Mouse (Mus musculus): ENCODE measurements around the gene Cmss1. TPM values are rescaled to one million over a fixed set of nuclear protein-coding genes. Genes with fewer than 3 reads are reported as not detected.

The Cmss1 gene
- polyA plus RNA-seq, 1 experiment from 2014 or later, result 19.1 TPM

DNA sequence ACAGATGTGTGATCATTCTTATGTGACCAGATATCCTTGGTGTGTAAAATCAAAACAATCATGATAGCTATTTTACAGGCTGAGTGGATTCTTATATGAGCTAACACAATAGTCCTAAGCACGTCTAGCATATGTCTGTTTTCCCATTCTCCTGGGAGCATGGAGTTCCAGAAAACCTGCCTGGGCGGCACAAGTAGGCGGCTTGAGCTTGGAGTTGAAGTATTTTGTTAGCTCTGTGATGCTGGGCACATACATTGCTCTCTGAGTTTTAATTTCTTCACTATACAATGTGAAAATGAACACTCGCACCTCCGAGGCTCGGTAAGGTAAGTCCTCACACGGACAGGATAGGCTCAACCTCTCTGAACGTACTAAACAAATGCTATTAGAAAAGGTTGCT, 116.0 kb downstream of the Cmss1 start:
- no peaks in the 10 kb centered on the region for H3K4me1 ChIP-seq (ENCODE audit: insufficient read depth)
- H3K4me2 ChIP-seq (ENCODE audit: low read depth, low read length), result no peak overlapping the region
- no peak for TF ChIP-seq CTCF (IDR thresholded peaks at IDR 0.05; ENCODE audit: low read depth)
- DNase-seq, result no peak
- H3K9ac ChIP-seq (replicated peaks), result no peak overlapping the region
- no peaks in the 10 kb centered on the region for H3K9me3 ChIP-seq (ENCODE audit: low read length)
- H3K4me3 ChIP-seq (ENCODE audit: low read depth, low read length), result no peak overlapping the region
- WGBS (ENCODE audit: insufficient replicate concordance), result 90% methylated on average over 8 of the region's 8 CpGs
- no peak overlapping the region for H3K27ac ChIP-seq (ENCODE audit: low read depth)
- H3K27me3 ChIP-seq (ENCODE audit: insufficient read depth, low read length), result no peaks in the 10 kb centered on the region
- H3K36me3 ChIP-seq (replicated peaks; ENCODE audit: insufficient read depth, low read length), result no peaks in the 10 kb centered on the region
- no peak for ATAC-seq

DNA sequence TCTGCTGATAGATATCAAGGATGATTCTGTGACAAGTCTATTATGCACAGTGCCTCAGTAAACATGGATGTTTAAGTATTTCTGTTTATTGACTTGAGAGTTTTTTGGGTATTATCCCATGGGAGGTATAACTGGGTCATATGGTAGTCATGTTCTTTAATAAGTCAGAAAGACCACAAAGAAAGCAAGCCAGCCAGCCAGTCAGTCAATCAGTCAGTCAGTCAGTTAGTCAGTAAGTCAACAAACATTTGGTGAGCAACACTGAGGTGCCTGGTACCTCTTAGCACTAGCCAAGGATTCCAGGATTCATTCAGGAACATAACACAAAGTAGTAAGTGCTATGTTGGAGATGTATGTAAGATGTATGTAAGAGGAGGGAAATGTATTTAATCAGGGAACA, 118.0 kb downstream of the Cmss1 start:
- no peaks in the 10 kb centered on the region for H3K9me3 ChIP-seq (ENCODE audit: low read length)
- no peak for TF ChIP-seq EP300 (IDR thresholded peaks at IDR 0.05; ENCODE audit: low read depth)
- no peak for TF ChIP-seq CTCF (IDR thresholded peaks at IDR 0.05; ENCODE audit: low read depth)
- H3K36me3 ChIP-seq (replicated peaks; ENCODE audit: insufficient read depth, low read length), result no peaks in the 10 kb centered on the region
- H3K9ac ChIP-seq (replicated peaks), result no peak overlapping the region
- H3K27me3 ChIP-seq (ENCODE audit: insufficient read depth, low read length), result no peaks in the 10 kb centered on the region
- ATAC-seq (no peak), DNase-seq (no peak)
- no peak overlapping the region for H3K4me3 ChIP-seq (ENCODE audit: low read depth, low read length)
- no peak overlapping the region for H3K27ac ChIP-seq (ENCODE audit: low read depth)
- no peaks in the 10 kb centered on the region for H3K4me1 ChIP-seq (ENCODE audit: insufficient read depth)
- H3K4me2 ChIP-seq (ENCODE audit: low read depth, low read length), result no peak overlapping the region

DNA sequence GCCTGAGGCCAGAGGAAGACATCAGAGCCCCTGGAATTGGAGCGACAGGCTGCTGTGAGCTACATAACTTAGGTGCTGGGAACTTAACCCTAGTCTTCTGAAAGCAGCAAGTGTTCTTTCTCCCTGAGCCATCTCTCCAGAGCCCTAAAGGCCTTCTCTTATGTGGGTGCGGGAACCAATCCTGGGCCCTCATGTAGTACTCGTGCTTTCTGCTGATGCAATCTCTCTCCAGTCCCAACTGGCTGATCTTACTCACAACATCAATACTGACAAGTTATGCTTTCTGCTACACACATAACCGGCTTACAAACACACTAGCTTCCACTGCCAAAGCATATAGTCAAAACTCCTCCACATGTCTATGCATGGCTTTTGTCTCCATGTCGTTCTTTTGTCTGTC, 120.4 kb downstream of the Cmss1 start:
- 78% methylated on average over 5 of the region's 5 CpGs for WGBS (ENCODE audit: insufficient replicate concordance)
- Histone ChIP-seq H3K27ac (ENCODE audit: low read depth) (no peak overlapping the region), H3K36me3 (replicated peaks; ENCODE audit: insufficient read depth, low read length) (no peaks in the 10 kb centered on the region), H3K4me3 (ENCODE audit: low read depth, low read length) (no peak overlapping the region), H3K4me1 (ENCODE audit: insufficient read depth) (no peaks in the 10 kb centered on the region; the same call in 1 of the 2 replicates), H3K9me3 (ENCODE audit: low read length) (no peaks in the 10 kb centered on the region), H3K27me3 (ENCODE audit: insufficient read depth, low read length) (no peaks in the 10 kb centered on the region), H3K9ac (replicated peaks) (no peak overlapping the region), H3K4me2 (ENCODE audit: low read depth, low read length) (no peak overlapping the region)
- DNase-seq (no peak), ATAC-seq (no peak)
- TF ChIP-seq EP300 (IDR thresholded peaks at IDR 0.05; ENCODE audit: low read depth), result no peak
- no peak for TF ChIP-seq CTCF (IDR thresholded peaks at IDR 0.05; ENCODE audit: low read depth)

DNA sequence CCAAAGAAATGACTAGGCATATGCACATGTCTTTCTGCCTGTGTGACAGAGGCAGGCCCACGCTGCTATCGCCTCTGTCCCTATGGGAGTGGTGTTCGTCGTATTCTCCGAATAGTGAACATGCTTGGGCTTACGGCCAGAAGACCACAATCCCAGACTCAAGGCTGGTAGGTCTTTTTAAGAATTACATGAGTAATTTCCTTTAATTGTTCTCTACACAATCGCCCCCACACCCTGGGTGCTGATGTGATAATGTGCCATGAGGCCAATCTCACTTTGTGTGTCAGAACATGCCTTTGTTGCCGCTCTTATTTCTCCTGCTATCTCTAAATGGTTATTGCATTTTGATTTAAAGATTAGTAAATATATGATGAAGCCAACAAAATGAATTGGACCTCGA, 121.4 kb downstream of the Cmss1 start:
- H3K9ac ChIP-seq (replicated peaks), result no peak overlapping the region
- ATAC-seq, result peak; percentile 25; the same call in 1 of the 2 replicates

DNA sequence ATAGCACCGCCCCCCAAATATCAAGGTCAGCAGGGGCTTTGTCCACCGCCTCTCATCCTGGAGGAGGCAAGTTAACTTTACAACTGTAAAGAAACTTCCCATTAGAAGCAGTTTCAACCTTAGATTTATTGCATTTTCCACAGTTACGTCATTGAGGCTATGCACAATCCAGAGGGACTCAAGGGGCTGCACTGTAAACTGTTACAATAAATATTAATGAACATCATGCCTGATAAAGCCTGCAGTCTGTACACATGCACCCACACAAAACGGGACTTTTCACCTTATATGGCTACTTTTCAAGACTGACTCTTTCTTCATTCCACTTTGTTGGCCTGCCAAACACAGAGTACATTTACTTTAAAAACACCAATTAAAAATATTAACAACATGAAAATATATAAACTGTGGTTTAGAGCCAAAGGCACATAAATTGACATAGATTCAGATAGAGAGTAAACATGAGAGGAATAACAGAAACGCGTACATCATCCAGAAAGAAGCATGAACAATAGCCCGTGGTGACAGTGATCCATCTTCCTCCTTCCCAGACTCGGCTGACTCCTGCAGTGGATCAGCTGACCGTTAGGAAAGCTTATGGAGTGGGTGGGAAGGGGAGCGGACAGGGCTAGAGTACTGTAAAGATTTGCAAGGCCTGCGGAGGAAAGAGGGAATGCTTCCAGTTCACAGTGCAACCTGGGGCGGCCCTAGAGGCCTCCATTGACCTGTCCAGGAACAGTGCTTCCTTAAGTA, 122.4 kb downstream of the Cmss1 start:
- TF ChIP-seq EP300 (IDR thresholded peaks at IDR 0.05; ENCODE audit: low read depth) (no peak), CTCF (IDR thresholded peaks at IDR 0.05; ENCODE audit: low read depth) (no peak)
- no peaks in the 10 kb centered on the region; the same call in 1 of the 2 replicates for H3K4me1 ChIP-seq (ENCODE audit: insufficient read depth)
- DNase-seq (no peak), ATAC-seq (no peak)
- no peaks in the 10 kb centered on the region for H3K9me3 ChIP-seq (ENCODE audit: low read length)
- no peak overlapping the region for H3K9ac ChIP-seq (replicated peaks)
- WGBS (ENCODE audit: insufficient replicate concordance), result 73% methylated on average over 12 of the region's 12 CpGs
- H3K36me3 ChIP-seq (replicated peaks; ENCODE audit: insufficient read depth, low read length), result no peaks in the 10 kb centered on the region
- H3K27me3 ChIP-seq (ENCODE audit: insufficient read depth, low read length), result no peaks in the 10 kb centered on the region
- no peak overlapping the region for H3K4me3 ChIP-seq (ENCODE audit: low read depth, low read length)
- no peak overlapping the region for H3K4me2 ChIP-seq (ENCODE audit: low read depth, low read length)
- H3K27ac ChIP-seq (ENCODE audit: low read depth), result no peak overlapping the region

More for the DNA sequence above, 121.4 kb downstream of the Cmss1 start:
- DNase-seq, result no peak
- no peak overlapping the region for H3K4me2 ChIP-seq (ENCODE audit: low read depth, low read length)
- no peak overlapping the region for H3K4me3 ChIP-seq (ENCODE audit: low read depth, low read length)
- TF ChIP-seq EP300 (IDR thresholded peaks at IDR 0.05; ENCODE audit: low read depth), result no peak
- TF ChIP-seq CTCF (IDR thresholded peaks at IDR 0.05; ENCODE audit: low read depth), result no peak
- H3K9me3 ChIP-seq (ENCODE audit: low read length), result no peaks in the 10 kb centered on the region
- 80% methylated on average over 9 of the region's 9 CpGs for WGBS (ENCODE audit: insufficient replicate concordance)
- H3K27ac ChIP-seq (ENCODE audit: low read depth), result no peak overlapping the region
- no peaks in the 10 kb centered on the region for H3K27me3 ChIP-seq (ENCODE audit: insufficient read depth, low read length)
- H3K4me1 ChIP-seq (ENCODE audit: insufficient read depth), result no peaks in the 10 kb centered on the region; the same call in 1 of the 2 replicates
- H3K36me3 ChIP-seq (replicated peaks; ENCODE audit: insufficient read depth, low read length), result no peaks in the 10 kb centered on the region

DNA sequence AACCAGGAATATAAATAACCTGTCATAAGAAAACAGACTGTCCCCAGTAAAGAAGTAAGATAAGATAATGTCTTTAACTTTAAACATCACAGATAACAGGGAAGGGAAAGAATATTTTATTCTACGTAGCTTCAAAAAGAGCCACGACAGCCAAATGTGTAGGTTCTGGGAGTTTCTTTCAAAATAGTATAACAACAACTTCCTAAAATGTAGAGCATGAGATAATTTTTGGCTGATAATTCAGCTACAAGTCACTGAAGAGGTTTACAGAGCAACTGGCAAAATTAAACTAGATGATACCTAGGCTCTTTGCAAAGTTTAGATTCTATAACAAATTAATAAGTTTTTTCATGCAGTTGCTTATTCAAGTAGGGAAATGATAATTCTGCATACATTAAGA, 123.2 kb downstream of the Cmss1 start:
- TF ChIP-seq CTCF (IDR thresholded peaks at IDR 0.05; ENCODE audit: low read depth), result no peak
- no peak for TF ChIP-seq EP300 (IDR thresholded peaks at IDR 0.05; ENCODE audit: low read depth)
- Histone ChIP-seq H3K36me3 (replicated peaks; ENCODE audit: insufficient read depth, low read length) (no peaks in the 10 kb centered on the region), H3K4me3 (ENCODE audit: low read depth, low read length) (no peak overlapping the region), H3K9me3 (ENCODE audit: low read length) (no peaks in the 10 kb centered on the region), H3K27me3 (ENCODE audit: insufficient read depth, low read length) (no peaks in the 10 kb centered on the region), H3K27ac (ENCODE audit: low read depth) (no peak overlapping the region), H3K4me2 (ENCODE audit: low read depth, low read length) (no peak overlapping the region), H3K9ac (replicated peaks) (no peak overlapping the region), H3K4me1 (ENCODE audit: insufficient read depth) (no peaks in the 10 kb centered on the region; the same call in 1 of the 2 replicates)
- DNase-seq (no peak), ATAC-seq (no peak)
- 44% methylated on average over 2 of the region's 2 CpGs for WGBS (ENCODE audit: insufficient replicate concordance)

Data from liver, postnatal 0 days (tissue).